Mouse (Mus musculus) ES-E14 (cell line): Measurements from ENCODE around the gene Kctd17.

Experiments used
- CHD2 ChIP-seq: IDR thresholded peaks from 2 replicates; pipeline ENCODE4 v1.6.1; 2014; ENCODE audit warnings: mild to moderate bottlenecking, low read depth, low read length, inconsistent platforms
- MAFK ChIP-seq: IDR thresholded peaks from 2 replicates; pipeline ENCODE4 v1.6.1; 2014; ENCODE audit warnings: mild to moderate bottlenecking, low read depth, low read length, inconsistent platforms; ENCODE audit not compliant: insufficient read depth
- ZC3H11A ChIP-seq: IDR thresholded peaks from 2 replicates; pipeline ENCODE4 v1.6.1; 2012; ENCODE audit warnings: low read depth, mild to moderate bottlenecking, inconsistent platforms, low read length, borderline replicate concordance
- ZNF384 ChIP-seq: IDR thresholded peaks from 2 replicates; pipeline ENCODE4 v1.6.1; 2012; ENCODE audit warnings: low read depth, low read length, inconsistent platforms

- TF ChIP-seq CHD2: no peak
- no peak for TF ChIP-seq MAFK
- no peak for TF ChIP-seq ZNF384
- TF ChIP-seq ZC3H11A: no peak
Observed at GRCm38 (mm10) chr15:78414157-78414556, 14.2 kb upstream of the Kctd17 start.
